Mouse (Mus musculus): ENCODE measurements around the gene Lrrfip2. TPM values are rescaled to one million over a fixed set of nuclear protein-coding genes. Genes with fewer than 3 reads are reported as not detected.

The Lrrfip2 gene
- polyA plus RNA-seq, 1 experiment, result 14.3 TPM

- TF ChIP-seq GATA1 (IDR thresholded peaks at IDR 0.05; ENCODE audit: low read length), result no peak
These were observed 94.0 kb downstream of the Lrrfip2 start for GRCm38 (mm10) chr9:111211122-111212041.

- no peak for TF ChIP-seq GATA1 (IDR thresholded peaks at IDR 0.05; ENCODE audit: low read length)
These were observed 96.1 kb downstream of the Lrrfip2 start for GRCm38 (mm10) chr9:111213501-111213900.

- TF ChIP-seq GATA1 (IDR thresholded peaks at IDR 0.05; ENCODE audit: low read length), result no peak
These were observed 99.0 kb downstream of the Lrrfip2 start for GRCm38 (mm10) chr9:111216424-111216823.

- TF ChIP-seq GATA1 (IDR thresholded peaks at IDR 0.05; ENCODE audit: low read length), result no peak
These were observed 103.2 kb downstream of the Lrrfip2 start for GRCm38 (mm10) chr9:111220551-111221080.

- no peak for TF ChIP-seq GATA1 (IDR thresholded peaks at IDR 0.05; ENCODE audit: low read length)
These were observed 104.2 kb downstream of the Lrrfip2 start for GRCm38 (mm10) chr9:111221580-111221979.

- no peak for TF ChIP-seq GATA1 (IDR thresholded peaks at IDR 0.05; ENCODE audit: low read length)
These were observed 106.0 kb downstream of the Lrrfip2 start for GRCm38 (mm10) chr9:111223406-111223805.

- TF ChIP-seq GATA1 (IDR thresholded peaks at IDR 0.05; ENCODE audit: low read length), result no peak
These were observed 111.1 kb downstream of the Lrrfip2 start for GRCm38 (mm10) chr9:111228446-111228845.

- no peak for TF ChIP-seq GATA1 (IDR thresholded peaks at IDR 0.05; ENCODE audit: low read length)
These were observed 117.3 kb downstream of the Lrrfip2 start for GRCm38 (mm10) chr9:111234701-111235100.

- no peak for TF ChIP-seq GATA1 (IDR thresholded peaks at IDR 0.05; ENCODE audit: low read length)
These were observed 120.3 kb downstream of the Lrrfip2 start for GRCm38 (mm10) chr9:111237726-111238125.

GRCm38 (mm10) chr9:111239821-111240220 is 122.4 kb downstream of the Lrrfip2 start:
- no peak for TF ChIP-seq GATA1 (IDR thresholded peaks at IDR 0.05; ENCODE audit: low read length)

- TF ChIP-seq GATA1 (IDR thresholded peaks at IDR 0.05; ENCODE audit: low read length), result no peak
These were observed 126.0 kb downstream of the Lrrfip2 start for GRCm38 (mm10) chr9:111243384-111243783.

- TF ChIP-seq GATA1 (IDR thresholded peaks at IDR 0.05; ENCODE audit: low read length), result no peak
These were observed 128.2 kb downstream of the Lrrfip2 start for GRCm38 (mm10) chr9:111245546-111245945.

- no peak for TF ChIP-seq GATA1 (IDR thresholded peaks at IDR 0.05; ENCODE audit: low read length)
These were observed 130.4 kb downstream of the Lrrfip2 start for GRCm38 (mm10) chr9:111247682-111248246.

GRCm38 (mm10) chr9:111252161-111252869 is 134.9 kb downstream of the Lrrfip2 start:
- TF ChIP-seq GATA1 (IDR thresholded peaks at IDR 0.05; ENCODE audit: low read length), result no peak

GRCm38 (mm10) chr9:111260360-111260985 is 143.1 kb downstream of the Lrrfip2 start:
- no peak for TF ChIP-seq GATA1 (IDR thresholded peaks at IDR 0.05; ENCODE audit: low read length)
